Mouse (Mus musculus): ENCODE results near the gene Zfp160. TPM values are rescaled to one million over a fixed set of nuclear protein-coding genes. Genes with fewer than 3 reads are reported as not detected.

Zfp160 gene
- total RNA-seq, 2 experiments from 2014 or later = 24.8 to 27.2 TPM

Other genes with a start within 250 kb of the Zfp160 start
- gene Vmn1r228, start 222.7 kb upstream of the Zfp160 start, total RNA-seq (2021) = not detected
- gene Vmn1r229, start 197.3 kb upstream of the Zfp160 start, total RNA-seq (2021) = under 1 TPM; 0.07 to 0.09 TPM
- not detected for gene Vmn1r230, start 168.5 kb upstream of the Zfp160 start, total RNA-seq (2021)
- not detected for gene Vmn1r231, start 103.8 kb upstream of the Zfp160 start, total RNA-seq (2021)
- gene Vmn1r232, start 89.2 kb upstream of the Zfp160 start, total RNA-seq (2021) = not detected
- gene Ppp2r1a, start 63.6 kb upstream of the Zfp160 start, total RNA-seq (2021) = 100 to 1,000 TPM; 774 to 805 TPM
- gene Vmn1r233, start 12.4 kb upstream of the Zfp160 start, total RNA-seq (2021) = not detected
- not detected for gene Vmn1r234, start 217.2 kb downstream of the Zfp160 start, total RNA-seq (2021)
- not detected for gene Vmn1r235, start 247.5 kb downstream of the Zfp160 start, total RNA-seq (2021)

All from layer of hippocampus, postnatal 10 days (tissue).